Mouse (Mus musculus): ENCODE measurements around the gene Dapk1.
A peak's percentile ranks its signal among the peaks of the same experiment; 100 is the strongest.
"Not testable (repeated sequence)": the region's sequence is repeated elsewhere in the genome, so short reads cannot be mapped to it uniquely, and the experiment has no call there.

Dapk1 gene

DNA sequence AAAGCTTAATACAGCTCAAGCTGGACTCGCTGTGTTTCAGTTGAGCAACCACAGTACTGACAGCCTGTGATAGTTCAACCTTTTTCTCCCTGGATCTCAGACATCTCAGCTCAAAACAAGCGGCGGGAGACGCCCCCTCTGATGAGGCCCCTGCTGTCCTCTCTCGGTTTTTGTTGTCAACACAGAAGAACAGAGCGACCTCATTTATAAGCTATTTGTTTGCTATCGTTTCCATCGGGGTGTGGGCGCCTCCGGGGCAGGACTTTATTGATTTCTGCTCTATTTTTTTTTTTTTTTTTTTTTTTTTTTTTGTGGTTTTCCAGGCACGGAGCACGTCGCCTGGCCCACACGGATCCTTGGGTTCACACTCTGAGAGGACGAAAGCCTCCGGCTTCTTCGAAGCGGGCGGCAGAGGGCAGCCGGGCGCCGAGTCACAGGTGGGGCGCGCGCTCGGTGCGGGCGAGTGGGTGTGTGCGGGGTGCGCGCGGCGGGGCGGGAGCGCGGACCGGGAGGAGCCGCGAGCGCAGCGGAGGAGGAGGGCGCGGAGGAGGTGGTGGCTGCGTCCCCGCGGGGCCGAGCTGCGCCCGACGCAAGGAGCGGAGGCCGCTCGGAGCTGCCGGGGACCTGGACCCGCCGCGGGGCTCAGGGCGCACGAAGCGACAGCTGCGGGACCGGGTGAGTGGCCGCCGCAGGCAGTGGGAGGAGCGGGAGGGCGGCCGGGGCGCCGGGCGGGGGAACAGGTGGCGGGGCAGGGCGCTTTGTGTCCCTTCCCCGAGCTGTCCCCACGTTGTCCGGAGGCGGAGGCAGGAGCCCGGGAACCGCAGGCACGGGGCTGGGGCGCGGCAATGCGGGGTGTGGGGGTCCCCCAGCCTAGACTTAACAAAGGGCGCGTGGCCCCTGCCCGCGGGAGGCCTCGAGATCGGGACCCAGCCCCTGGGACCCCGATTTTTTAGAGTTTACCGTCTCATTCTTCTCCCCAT lies at the start of gene Dapk1:
TSS of gene Dapk1 (plus strand) at position 512 of the 980 bp plus-strand sequence.
- DNase-seq (ENCODE audit: extremely low spot score, low spot score), result peak; percentile 82

- no peak for DNase-seq (ENCODE audit: extremely low spot score, low spot score)
Observed at GRCm38 (mm10) chr13:60553326-60553725, 48.4 kb upstream of the Dapk1 start.

GRCm38 (mm10) chr13:60556476-60556875 lies 45.3 kb upstream of the Dapk1 start:
- no peak for DNase-seq (ENCODE audit: extremely low spot score, low spot score)

DNA sequence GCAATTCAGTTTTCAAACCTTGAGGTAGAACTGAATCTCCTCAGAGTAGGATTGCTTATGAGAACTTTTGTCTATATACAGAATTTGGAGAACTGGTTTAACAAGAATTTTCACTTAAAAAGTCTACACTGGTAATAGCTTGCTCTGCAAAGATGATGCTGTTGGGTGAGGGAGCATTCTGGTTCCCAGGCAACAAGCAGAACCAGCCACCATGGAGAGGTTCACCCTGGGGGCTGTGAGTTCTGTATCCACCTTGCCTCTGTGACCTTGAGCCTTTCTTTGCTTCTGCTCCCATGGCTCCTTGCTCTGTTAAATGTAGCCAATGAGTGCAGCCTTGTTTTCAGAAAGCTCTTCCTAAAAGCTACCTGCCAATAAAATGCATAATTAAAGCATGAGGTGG lies 44.8 kb upstream of the Dapk1 start:
- no peak for DNase-seq (ENCODE audit: extremely low spot score, low spot score)

DNA sequence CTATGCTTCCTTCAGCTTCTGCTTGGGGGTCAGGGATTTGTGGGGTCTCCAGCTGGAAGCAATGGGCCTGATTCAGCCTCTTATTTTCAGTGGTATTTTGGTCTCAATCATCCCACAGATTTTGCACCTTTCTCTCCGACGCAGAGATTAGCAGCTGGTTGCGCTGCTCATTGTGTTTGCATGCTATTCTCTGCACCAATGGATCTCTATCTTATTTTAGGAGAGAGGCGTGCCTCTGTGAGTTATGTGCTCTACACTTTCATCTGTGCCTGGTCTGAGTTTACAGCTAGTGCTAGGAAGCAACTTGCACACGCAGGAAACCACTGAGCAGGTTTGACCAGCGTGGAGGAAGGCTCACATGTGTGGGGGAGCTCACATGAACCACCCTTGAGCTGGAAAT lies 37.4 kb upstream of the Dapk1 start:
- no peak for DNase-seq (ENCODE audit: extremely low spot score, low spot score)

GRCm38 (mm10) chr13:60568934-60569548 lies 32.7 kb upstream of the Dapk1 start:
- no peak for DNase-seq (ENCODE audit: extremely low spot score, low spot score)

GRCm38 (mm10) chr13:60569549-60569941 lies 32.2 kb upstream of the Dapk1 start:
- no peak for DNase-seq (ENCODE audit: extremely low spot score, low spot score)

DNA sequence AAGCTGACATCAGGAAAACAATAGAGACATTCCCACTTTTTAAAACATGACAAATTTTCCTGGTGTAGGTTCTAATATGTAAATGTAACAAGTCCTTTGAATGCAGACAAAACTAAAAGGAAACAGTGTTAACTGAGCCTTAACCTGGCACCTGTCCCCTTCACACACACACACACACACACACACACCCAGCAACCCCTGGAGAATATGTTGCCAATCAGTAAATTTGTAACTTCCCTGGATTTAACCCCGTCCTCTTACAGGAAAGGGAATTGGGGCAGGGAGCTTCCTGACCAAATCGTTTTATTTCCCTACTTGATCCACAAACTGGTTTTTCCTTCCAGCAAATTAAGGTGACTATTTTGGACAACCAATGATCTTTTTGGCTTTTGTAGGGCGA lies 28.2 kb upstream of the Dapk1 start:
- no peak for DNase-seq (ENCODE audit: extremely low spot score, low spot score)

- DNase-seq (ENCODE audit: extremely low spot score, low spot score), result no peak
Observed at GRCm38 (mm10) chr13:60573971-60574370, 27.8 kb upstream of the Dapk1 start.

GRCm38 (mm10) chr13:60578541-60578940 lies 23.2 kb upstream of the Dapk1 start:
- DNase-seq (ENCODE audit: extremely low spot score, low spot score), result no peak

DNA sequence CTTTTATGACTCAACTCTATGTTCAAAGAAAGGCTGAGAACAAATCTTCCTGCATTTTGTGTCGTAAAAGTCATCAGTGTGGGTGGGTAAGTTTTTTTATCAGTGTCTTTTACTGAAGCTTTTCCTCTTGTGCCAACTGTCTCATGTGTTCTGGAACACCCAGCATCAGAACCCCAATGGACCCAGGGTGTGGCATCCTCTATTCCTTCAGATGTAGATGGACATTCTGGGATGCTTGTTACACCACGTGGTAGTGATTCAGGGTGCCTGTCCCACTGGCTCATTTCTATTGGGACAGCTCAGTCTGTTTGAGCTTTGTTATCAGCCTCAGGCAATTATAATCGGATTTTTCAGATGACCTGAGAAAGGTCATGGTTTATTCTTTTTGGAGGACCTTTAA lies 6.9 kb upstream of the Dapk1 start:
- no peak for DNase-seq (ENCODE audit: extremely low spot score, low spot score)

DNA sequence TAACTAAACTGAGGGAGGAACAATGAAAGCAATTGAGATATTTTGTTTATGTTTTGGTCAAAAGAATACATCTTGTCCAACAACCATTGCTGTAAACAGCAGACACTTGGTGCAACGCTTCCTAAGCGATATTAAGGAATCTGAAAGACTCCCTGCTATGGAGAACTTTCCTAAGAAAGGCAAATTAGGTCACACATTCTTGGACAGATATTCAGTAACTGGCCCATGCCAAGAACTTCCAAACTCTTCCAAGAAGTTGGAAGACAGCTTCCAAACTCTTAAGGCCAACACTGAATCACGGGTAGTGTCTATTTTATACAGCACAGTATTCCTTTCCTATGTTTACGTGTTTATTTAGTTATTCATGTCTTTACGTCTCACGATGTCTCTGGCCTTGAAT lies 6.2 kb upstream of the Dapk1 start:
- DNase-seq (ENCODE audit: extremely low spot score, low spot score), result no peak

- peak; percentile 75 for DNase-seq (ENCODE audit: extremely low spot score, low spot score)
Observed at GRCm38 (mm10) chr13:60602416-60603251, 887 bp downstream of the Dapk1 start.

DNA sequence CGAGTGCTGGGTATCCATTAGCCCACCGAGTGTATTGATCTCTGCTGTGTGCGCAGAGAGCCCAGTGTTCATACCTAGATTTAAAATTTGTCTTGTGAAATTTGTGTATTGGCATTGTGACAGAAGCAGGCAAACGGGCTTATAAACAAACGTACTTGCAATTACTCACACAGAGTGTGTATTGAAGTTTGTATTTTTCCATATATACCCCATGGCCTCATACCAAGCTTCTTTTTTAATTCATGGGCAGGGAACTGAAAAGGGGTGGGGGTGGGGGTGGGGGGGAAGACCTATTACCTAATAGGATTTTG lies 1.5 kb downstream of the Dapk1 start:
- DNase-seq (ENCODE audit: extremely low spot score, low spot score), result no peak

- no peak for DNase-seq (ENCODE audit: extremely low spot score, low spot score)
Observed at GRCm38 (mm10) chr13:60607411-60607810, 5.7 kb downstream of the Dapk1 start.

DNA sequence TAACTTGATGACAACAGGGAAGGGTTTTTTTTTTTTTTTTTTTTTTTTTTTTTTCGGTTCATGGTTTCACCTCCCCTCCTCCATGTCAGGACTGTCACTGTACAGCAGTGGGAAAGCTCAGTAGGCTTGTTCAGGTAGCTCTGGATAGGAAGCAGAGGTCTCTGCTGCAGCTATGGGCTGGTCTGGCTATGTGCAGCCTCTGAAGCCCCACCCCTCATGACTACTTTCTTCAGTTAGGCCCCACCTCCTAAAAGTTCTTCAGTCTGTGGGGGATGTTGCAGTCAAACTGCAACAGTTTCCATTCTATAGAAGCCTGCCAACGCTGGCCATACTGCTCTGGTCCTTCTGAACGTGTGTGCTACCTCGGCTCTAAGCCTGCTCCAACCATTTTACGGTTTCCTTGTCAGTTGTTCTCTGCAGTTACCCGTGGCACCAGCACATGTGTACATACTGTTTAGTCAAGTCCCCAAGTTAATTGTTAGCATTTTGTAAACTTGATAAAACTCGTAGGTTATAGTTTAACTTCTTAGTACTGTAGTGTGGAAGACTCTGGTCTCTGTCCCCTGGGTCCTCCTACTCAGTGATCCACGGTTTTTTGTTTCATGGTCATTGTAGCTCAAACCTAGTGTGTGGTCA lies 6.8 kb downstream of the Dapk1 start:
- no peak for DNase-seq (ENCODE audit: extremely low spot score, low spot score)

DNA sequence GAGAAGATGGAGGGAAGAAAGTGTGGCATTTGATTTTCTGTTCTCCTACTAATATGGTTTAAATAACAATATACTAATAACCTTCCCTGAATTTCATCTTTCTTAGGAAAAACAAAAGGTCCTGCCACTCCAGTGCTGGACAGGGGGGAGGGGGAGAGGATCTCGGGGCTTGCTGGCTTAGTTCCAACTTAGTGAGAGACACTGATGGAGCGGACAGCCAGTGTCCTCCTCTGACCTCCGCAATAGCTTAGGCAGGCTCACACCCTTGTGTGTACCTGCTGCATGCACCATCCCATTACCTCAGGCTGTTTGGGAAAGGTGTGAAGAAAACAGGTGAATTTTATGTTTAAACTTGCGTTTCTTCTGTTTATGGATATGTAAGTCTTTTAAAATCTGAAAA lies 7.5 kb downstream of the Dapk1 start:
- no peak for DNase-seq (ENCODE audit: extremely low spot score, low spot score)

DNA sequence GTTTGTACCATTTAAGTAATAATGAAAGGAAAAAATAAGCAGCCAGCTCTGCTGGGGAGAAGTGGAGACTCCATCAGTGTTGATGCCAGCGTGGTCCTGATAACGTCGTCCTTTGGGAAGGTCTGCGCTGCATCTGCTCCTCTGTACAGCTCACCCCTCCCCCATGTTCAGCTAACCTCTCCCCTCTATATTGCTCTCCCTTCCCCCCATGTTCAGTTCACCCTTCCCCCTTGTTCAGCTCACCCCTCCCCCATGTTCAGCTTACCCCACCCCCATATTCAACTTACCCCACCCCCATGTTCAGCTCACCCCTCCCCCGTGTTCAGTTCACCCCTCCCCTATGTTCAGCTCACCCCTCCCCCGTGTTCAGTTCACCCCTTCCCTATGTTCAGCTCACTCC lies 8.8 kb downstream of the Dapk1 start:
- no peak for DNase-seq (ENCODE audit: extremely low spot score, low spot score)

GRCm38 (mm10) chr13:60610971-60611370 lies 9.2 kb downstream of the Dapk1 start:
- not testable (repeated sequence) for DNase-seq (ENCODE audit: extremely low spot score, low spot score)

DNA sequence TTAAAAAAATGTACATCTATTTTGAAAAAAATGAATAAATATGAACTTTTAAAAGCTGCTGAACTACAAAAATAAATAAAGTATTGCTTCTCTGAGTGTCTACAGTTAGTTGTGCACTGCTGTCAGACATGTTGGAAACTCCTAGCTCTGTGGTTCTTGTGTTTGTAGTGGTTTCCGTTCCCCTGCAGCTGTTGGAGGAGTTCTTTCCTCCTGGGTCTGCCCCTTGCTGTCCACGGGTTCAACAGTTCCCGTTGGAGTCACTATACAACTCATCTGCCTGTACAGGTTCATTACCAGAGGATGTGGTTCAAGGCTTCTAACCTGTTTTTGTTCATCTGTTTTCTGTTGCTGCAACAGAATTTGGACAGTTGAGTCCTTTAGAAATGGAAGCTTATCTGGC lies 10.4 kb downstream of the Dapk1 start:
- no peak for DNase-seq (ENCODE audit: extremely low spot score, low spot score)

DNA sequence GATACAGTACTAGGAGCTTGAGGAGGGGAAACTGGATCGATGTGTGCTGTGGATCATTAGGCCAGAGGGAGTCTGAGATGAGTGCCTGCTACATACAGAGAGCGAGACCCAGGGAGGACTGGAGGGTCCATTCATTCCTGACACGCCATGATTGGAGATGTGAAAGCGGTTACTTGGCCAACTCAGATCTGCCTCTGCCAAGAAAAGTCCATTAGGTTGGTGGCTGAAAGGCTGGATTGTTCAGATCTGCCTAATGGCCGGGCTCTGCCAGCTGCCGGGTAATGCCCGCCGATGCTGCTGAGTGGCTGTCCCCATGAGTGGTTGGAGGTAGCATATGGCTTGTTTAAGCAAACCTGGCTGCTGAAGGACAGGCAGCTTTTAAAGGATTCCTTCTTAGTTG lies 12.4 kb downstream of the Dapk1 start:
- no peak for DNase-seq (ENCODE audit: extremely low spot score, low spot score)

Measured in neural tube, embryonic 10.5 days (tissue).